Mouse (Mus musculus) liver, embryonic 14.5 days (tissue): ENCODE results near the gene Mtmr4. TPM values are rescaled to one million over a fixed set of nuclear protein-coding genes. Genes with fewer than 3 reads are reported as not detected.

ENCODE experiments used
- ATAC-seq: fragments of 200-750 bp; cut with Nextera tagmentation; 2 replicates; pipeline ENCODE4 v1.8.0; 2017; ENCODE audit warnings: moderate number of reproducible peaks, mild to moderate bottlenecking, moderate library complexity; ENCODE audit not compliant: insufficient read depth
- DNase-seq, 3 experiments: peaks; one replicate each; pipeline ENCODE4 v3.0.0-alpha.2; 2012 to 2013; ENCODE audit warnings: low read depth in 3 of 3, low spot score in 3 of 3
- H3K27ac ChIP-seq: fragments of 300-500 bp; sonication (generic); 2 replicates; pipeline ENCODE4 v1.5.1; 2014; ENCODE audit warnings: moderate library complexity, mild to moderate bottlenecking, control low read depth, inconsistent platforms
- H3K27me3 ChIP-seq: fragments of 300-500 bp; sonication (generic); 2 replicates; pipeline ENCODE4 v1.6.1; 2014; ENCODE audit warnings: mild to moderate bottlenecking, low read length, moderate library complexity; ENCODE audit not compliant: control insufficient read depth, insufficient read depth
- H3K36me3 ChIP-seq: fragments of 300-500 bp; sonication (generic); replicated peaks from 2 replicates; pipeline ENCODE4 v1.6.1; 2014; ENCODE audit warnings: low read depth; ENCODE audit not compliant: control insufficient read depth, insufficient read depth
- H3K4me1 ChIP-seq, 2 experiments: fragments of 200-500 bp in 1 of 2; fragments of 300-500 bp in 1 of 2; sonication (generic) in 1 of 2; replicated peaks; 2 replicates each; pipeline ENCODE4 v1.6.1; 2012 to 2014; ENCODE audit warnings: antibody characterized with exemption in 1 of 2, inconsistent platforms in 1 of 2, low read length in 1 of 2; ENCODE audit not compliant: control insufficient read depth in 2 of 2, insufficient read depth in 2 of 2
- H3K4me2 ChIP-seq: fragments of 300-500 bp; sonication (generic); 2 replicates; pipeline ENCODE4 v1.6.1; 2014; ENCODE audit warnings: low read depth, mild to moderate bottlenecking, control low read depth, moderate library complexity
- H3K4me3 ChIP-seq, 2 experiments: fragments of 200-500 bp in 1 of 2; fragments of 300-500 bp in 1 of 2; sonication (generic) in 1 of 2; 2 replicates each; pipeline ENCODE4 v1.5.1; 2012 to 2014; ENCODE audit warnings: low read depth in 2 of 2, low read length in 2 of 2, mild to moderate bottlenecking in 2 of 2, control low read depth in 1 of 2, inconsistent platforms in 1 of 2, moderate library complexity in 1 of 2; ENCODE audit not compliant: insufficient read depth in 1 of 2
- H3K9ac ChIP-seq: fragments of 300-500 bp; sonication (generic); replicated peaks from 2 replicates; pipeline ENCODE4 v1.6.1; 2014; ENCODE audit warnings: mild to moderate bottlenecking, control low read depth, moderate library complexity
- H3K9me3 ChIP-seq: fragments of 300-500 bp; sonication (generic); 2 replicates; pipeline ENCODE4 v1.6.1; 2016; ENCODE audit warnings: low read length, mixed read lengths; ENCODE audit not compliant: control insufficient read depth
- CTCF ChIP-seq: IDR thresholded peaks from 2 replicates; pipeline ENCODE4 v1.5.1; 2016; ENCODE audit warnings: antibody characterized with exemption, low read depth, control low read depth
- EP300 ChIP-seq: IDR thresholded peaks from 2 replicates; pipeline ENCODE4 v1.6.1; 2016; ENCODE audit warnings: antibody characterized with exemption, low read depth
- WGBS: fragments of 180-500 bp; shearing (Covaris S2); extraction: QIAGEN DNeasy Blood & Tissue Kit; methylation state at CpG from one replicate; pipeline ENCODE4 v1.1.7; 2014; ENCODE audit not compliant: insufficient replicate concordance; 5-methylcytosine and 5-hydroxymethylcytosine counted together
- polyA plus RNA-seq, 2 experiments: library from polyadenylated mRNA; depleted of rRNA in 1 of 2; stranded (reverse) in 1 of 2; unstranded in 1 of 2; fragments of >200 nt; fragmentation: Nextera tagmentation in 1 of 2; extraction: Ambion mirVana in 1 of 2; gene quantifications; 2 replicates each; pipeline versions ENCODE4 v1.2.1 to v1.2.3; 2012 to 2014

Mtmr4 gene
- polyA plus RNA-seq, 2 experiments = 6.5 to 8.7 TPM

GRCm38 (mm10) chr11:87613972-87614371 lies 22.0 kb downstream of the Mtmr4 start:
- Histone ChIP-seq H3K27me3 (no peaks in the 10 kb centered on the region), H3K9me3 (no peaks in the 10 kb centered on the region; the same call in 1 of the 2 replicates), H3K4me1 (peaks cover 0 to 4% of the 10 kb centered on the region in 2 experiments; a peak in 2 of 4 replicates), H3K4me2 (no peak overlapping the region), H3K36me3 (peaks cover 60% of the 10 kb centered on the region), H3K9ac (no peak overlapping the region), H3K4me3 (no peak overlapping the region), H3K27ac (no peak overlapping the region)
- 76% methylated on average over 7 of the region's 7 CpGs for WGBS
- ATAC-seq (no peak), DNase-seq (no peak)
- TF ChIP-seq EP300 (no peak), CTCF (no peak)

- Histone ChIP-seq H3K27me3 (no peaks in the 10 kb centered on the region), H3K9ac (no peak overlapping the region), H3K27ac (no peak overlapping the region), H3K4me2 (no peak overlapping the region), H3K4me3 (no peak overlapping the region), H3K36me3 (peaks cover 58% of the 10 kb centered on the region), H3K4me1 (peaks cover 3 to 5% of the 10 kb centered on the region in 2 experiments), H3K9me3 (no peaks in the 10 kb centered on the region; the same call in 1 of the 2 replicates)
- no peak for TF ChIP-seq EP300
- TF ChIP-seq CTCF = no peak
- DNase-seq (no peak), ATAC-seq (no peak)
- WGBS = 85% methylated on average over 5 of the region's 5 CpGs
Measured at GRCm38 (mm10) chr11:87615551-87615950, 23.6 kb downstream of the Mtmr4 start.

GRCm38 (mm10) chr11:87615952-87616351 lies 24.0 kb downstream of the Mtmr4 start:
- no peak overlapping the region for H3K27ac ChIP-seq
- no peaks in the 10 kb centered on the region; the same call in 1 of the 2 replicates for H3K9me3 ChIP-seq
- H3K27me3 ChIP-seq = no peaks in the 10 kb centered on the region
- peaks cover 3 to 6% of the 10 kb centered on the region in 2 experiments for H3K4me1 ChIP-seq
- TF ChIP-seq CTCF (no peak), EP300 (no peak)
- no peak overlapping the region for H3K9ac ChIP-seq
- no peak for DNase-seq
- H3K36me3 ChIP-seq = peaks cover 54% of the 10 kb centered on the region
- H3K4me2 ChIP-seq = no peak overlapping the region
- 80% methylated on average over 2 of the region's 2 CpGs for WGBS
- H3K4me3 ChIP-seq = no peak overlapping the region
- ATAC-seq = no peak

- TF ChIP-seq CTCF = no peak
- TF ChIP-seq EP300 = no peak
- Histone ChIP-seq H3K9ac (no peak within 1 kb of the TSS), H3K27ac (no peak within 1 kb of the TSS), H3K4me2 (no peak within 1 kb of the TSS), H3K27me3 (no peaks in the 10 kb centered on the region), H3K4me1 (peaks cover 3 to 6% of the 10 kb centered on the region in 2 experiments), H3K36me3 (peaks cover 47% of the 10 kb centered on the region), H3K4me3 (no peak within 1 kb of the TSS), H3K9me3 (no peaks in the 10 kb centered on the region; the same call in 1 of the 2 replicates)
- no peak for ATAC-seq
- DNase-seq = no peak
- WGBS = 93% methylated on average over 62 of the region's 69 CpGs
Measured at GRCm38 (mm10) chr11:87616790-87617474, 25.0 kb downstream of the Mtmr4 start, which contains the start of gene Hsf5. TSS of gene Hsf5 (plus strand) at chr11:87617164.

- H3K27me3 ChIP-seq = no peaks in the 10 kb centered on the region
- no peaks in the 10 kb centered on the region; the same call in 1 of the 2 replicates for H3K9me3 ChIP-seq
- H3K4me2 ChIP-seq = no peak overlapping the region
- DNase-seq (no peak), ATAC-seq (no peak)
- no peak overlapping the region for H3K9ac ChIP-seq
- WGBS = 95% methylated on average over 32 of the region's 32 CpGs
- peaks cover 40% of the 10 kb centered on the region for H3K36me3 ChIP-seq
- H3K27ac ChIP-seq = no peak overlapping the region
- H3K4me1 ChIP-seq = peaks cover 3 to 6% of the 10 kb centered on the region in 2 experiments
- H3K4me3 ChIP-seq = no peak overlapping the region
- TF ChIP-seq EP300 = no peak
- no peak for TF ChIP-seq CTCF
Measured at GRCm38 (mm10) chr11:87617606-87618005, 25.6 kb downstream of the Mtmr4 start.
